Mouse (Mus musculus): ENCODE results near the gene Olfr780. TPM values are rescaled to one million over a fixed set of nuclear protein-coding genes. Genes with fewer than 3 reads are reported as not detected.
"Not testable (repeated sequence)": the region's sequence is repeated elsewhere in the genome, so short reads cannot be mapped to it uniquely, and the experiment has no call there.

Gene Olfr780
- polyA plus RNA-seq (2016; fragmentation: Nextera tagmentation; extraction: Ambion mirVana): not detected in 2 replicates

GRCm38 (mm10) chr10:129317817-129318216 is at the start of gene Olfr780:
TSS of gene Olfr780 (plus strand) at chr10:129318117.
- Histone ChIP-seq H3K27me3 (replicated peaks) (no peaks in the 10 kb centered on the region), H3K4me1 (no peaks in the 10 kb centered on the region), H3K9ac (no peak within 1 kb of the TSS), H3K27ac (no peak within 1 kb of the TSS), H3K36me3 (no peaks in the 10 kb centered on the region), H3K4me2 (replicated peaks) (no peak within 1 kb of the TSS), H3K9me3 (no peaks in the 10 kb centered on the region), H3K4me3 (no peak within 1 kb of the TSS)
- WGBS: 88% methylated on average over 3 of the region's 3 CpGs
- no peak for ATAC-seq (ENCODE audit: low FRiP score, low read depth)

GRCm38 (mm10) chr10:129271081-129271535 is 46.8 kb upstream of the Olfr780 start, which contains the start of gene Olfr777:
TSS of gene Olfr777 (minus strand) at chr10:129271485.
- Histone ChIP-seq H3K9ac (no peak within 1 kb of the TSS), H3K27me3 (replicated peaks) (no peaks in the 10 kb centered on the region), H3K9me3 (no peaks in the 10 kb centered on the region), H3K27ac (no peak within 1 kb of the TSS), H3K4me2 (replicated peaks) (no peak within 1 kb of the TSS), H3K36me3 (no peaks in the 10 kb centered on the region), H3K4me1 (no peaks in the 10 kb centered on the region), H3K4me3 (no peak within 1 kb of the TSS)
- ATAC-seq (ENCODE audit: low FRiP score, low read depth): no peak
- WGBS: 97% methylated on average over 2 of the region's 2 CpGs

- ATAC-seq (ENCODE audit: low FRiP score, low read depth); H3K27me3 ChIP-seq (replicated peaks); H3K4me3 ChIP-seq; H3K36me3 ChIP-seq; H3K9me3 ChIP-seq; H3K4me2 ChIP-seq (replicated peaks); H3K4me1 ChIP-seq; H3K9ac ChIP-seq; H3K27ac ChIP-seq: not testable (repeated sequence)
- 66% methylated on average over 1 of the region's 1 CpGs for WGBS
These were observed 4.9 kb upstream of the Olfr780 start for GRCm38 (mm10) chr10:129312973-129313372.

GRCm38 (mm10) chr10:129313521-129313920 is 4.4 kb upstream of the Olfr780 start:
- H3K4me3 ChIP-seq; H3K36me3 ChIP-seq; H3K27me3 ChIP-seq (replicated peaks); H3K9me3 ChIP-seq; ATAC-seq (ENCODE audit: low FRiP score, low read depth); H3K9ac ChIP-seq; H3K4me1 ChIP-seq; H3K4me2 ChIP-seq (replicated peaks); H3K27ac ChIP-seq: not testable (repeated sequence)
- WGBS: no CpG with 5 or more reads among the region's 1 CpGs

GRCm38 (mm10) chr10:129328554-129328953 is 10.6 kb downstream of the Olfr780 start, which contains the start of gene Olfr781:
TSS of gene Olfr781 (plus strand) at chr10:129328854.
- no peak within 1 kb of the TSS for H3K4me3 ChIP-seq
- H3K4me1 ChIP-seq: no peaks in the 10 kb centered on the region
- no peak within 1 kb of the TSS for H3K27ac ChIP-seq
- H3K27me3 ChIP-seq (replicated peaks): no peaks in the 10 kb centered on the region
- no peaks in the 10 kb centered on the region for H3K9me3 ChIP-seq
- no peaks in the 10 kb centered on the region for H3K36me3 ChIP-seq
- ATAC-seq (ENCODE audit: low FRiP score, low read depth): no peak
- no peak within 1 kb of the TSS for H3K4me2 ChIP-seq (replicated peaks)
- H3K9ac ChIP-seq: no peak within 1 kb of the TSS

- ATAC-seq (ENCODE audit: low FRiP score, low read depth): no peak
- Histone ChIP-seq H3K27ac (no peak within 1 kb of the TSS), H3K36me3 (no peaks in the 10 kb centered on the region), H3K4me1 (no peaks in the 10 kb centered on the region), H3K4me2 (replicated peaks) (no peak within 1 kb of the TSS), H3K9ac (no peak within 1 kb of the TSS), H3K4me3 (no peak within 1 kb of the TSS), H3K9me3 (no peaks in the 10 kb centered on the region), H3K27me3 (replicated peaks) (no peaks in the 10 kb centered on the region)
- 87% methylated on average over 3 of the region's 3 CpGs for WGBS
These were observed 30.6 kb downstream of the Olfr780 start, which contains the start of gene Olfr782 for GRCm38 (mm10) chr10:129348550-129348949. TSS of gene Olfr782 (plus strand) at chr10:129348850.

GRCm38 (mm10) chr10:129352475-129352874 is 34.6 kb downstream of the Olfr780 start:
- H3K27ac ChIP-seq; H3K4me2 ChIP-seq (replicated peaks); H3K36me3 ChIP-seq; H3K4me3 ChIP-seq; ATAC-seq (ENCODE audit: low FRiP score, low read depth); H3K4me1 ChIP-seq; H3K27me3 ChIP-seq (replicated peaks); H3K9me3 ChIP-seq; H3K9ac ChIP-seq: not testable (repeated sequence)
- WGBS: 65% methylated on average over 2 of the region's 2 CpGs

GRCm38 (mm10) chr10:129356496-129356895 is 38.6 kb downstream of the Olfr780 start:
- not testable (repeated sequence) for H3K4me3 ChIP-seq; H3K9me3 ChIP-seq; ATAC-seq (ENCODE audit: low FRiP score, low read depth); H3K4me2 ChIP-seq (replicated peaks); H3K27me3 ChIP-seq (replicated peaks); H3K27ac ChIP-seq; H3K4me1 ChIP-seq; H3K9ac ChIP-seq; H3K36me3 ChIP-seq
- 86% methylated on average over 4 of the region's 4 CpGs for WGBS

GRCm38 (mm10) chr10:129357307-129357706 is 39.4 kb downstream of the Olfr780 start:
- Histone ChIP-seq H3K9ac (no peak overlapping the region), H3K4me1 (no peaks in the 10 kb centered on the region), H3K36me3 (no peaks in the 10 kb centered on the region), H3K4me2 (replicated peaks) (no peak overlapping the region), H3K27me3 (replicated peaks) (no peaks in the 10 kb centered on the region), H3K4me3 (no peak overlapping the region), H3K27ac (no peak overlapping the region), H3K9me3 (0 out of 2 replicates have a peak, but pooled peaks cover 5% of the 10 kb centered on the region)
- ATAC-seq (ENCODE audit: low FRiP score, low read depth): no peak
- WGBS: 79% methylated on average over 5 of the region's 5 CpGs

Other genes with a start within 250 kb of the Olfr780 start
- gene Olfr766-ps1, start 249.1 kb upstream of the Olfr780 start, polyA plus RNA-seq (2016; fragmentation: Nextera tagmentation; extraction: Ambion mirVana): not detected in 2 replicates
- not detected in 2 replicates for gene Olfr767, start 235.2 kb upstream of the Olfr780 start, polyA plus RNA-seq (2016; fragmentation: Nextera tagmentation; extraction: Ambion mirVana)
- gene Olfr768, start 218.7 kb upstream of the Olfr780 start, polyA plus RNA-seq (2016; fragmentation: Nextera tagmentation; extraction: Ambion mirVana): not detected in 2 replicates
- gene Olfr769, start 200.3 kb upstream of the Olfr780 start, polyA plus RNA-seq (2016; fragmentation: Nextera tagmentation; extraction: Ambion mirVana): not detected in 2 replicates
- not detected in 2 replicates for gene Olfr770, start 179.1 kb upstream of the Olfr780 start, polyA plus RNA-seq (2016; fragmentation: Nextera tagmentation; extraction: Ambion mirVana)
- gene Olfr771, start 153.4 kb upstream of the Olfr780 start, polyA plus RNA-seq (2016; fragmentation: Nextera tagmentation; extraction: Ambion mirVana): not detected in 2 replicates
- not detected in 2 replicates for gene Olfr772, start 140.2 kb upstream of the Olfr780 start, polyA plus RNA-seq (2016; fragmentation: Nextera tagmentation; extraction: Ambion mirVana)
- gene Olfr773, start 130.7 kb upstream of the Olfr780 start, polyA plus RNA-seq (2016; fragmentation: Nextera tagmentation; extraction: Ambion mirVana): not detected in 2 replicates
- not detected in 2 replicates for gene Olfr774, start 81.9 kb upstream of the Olfr780 start, polyA plus RNA-seq (2016; fragmentation: Nextera tagmentation; extraction: Ambion mirVana)
- gene Olfr775, start 69.7 kb upstream of the Olfr780 start, polyA plus RNA-seq (2016; fragmentation: Nextera tagmentation; extraction: Ambion mirVana): not detected in 2 replicates
- not detected in 2 replicates for gene Olfr776, start 59.0 kb upstream of the Olfr780 start, polyA plus RNA-seq (2016; fragmentation: Nextera tagmentation; extraction: Ambion mirVana)
- not detected in 2 replicates for gene Olfr777, start 46.6 kb upstream of the Olfr780 start, polyA plus RNA-seq (2016; fragmentation: Nextera tagmentation; extraction: Ambion mirVana)
- gene Olfr781, start 10.7 kb downstream of the Olfr780 start, polyA plus RNA-seq (2016; fragmentation: Nextera tagmentation; extraction: Ambion mirVana): not detected in 2 replicates
- not detected in 2 replicates for gene Olfr782, start 30.7 kb downstream of the Olfr780 start, polyA plus RNA-seq (2016; fragmentation: Nextera tagmentation; extraction: Ambion mirVana)
- 0.06 and 0.19 TPM in 2 replicates for gene Olfr784, start 66.0 kb downstream of the Olfr780 start, polyA plus RNA-seq (2016; fragmentation: Nextera tagmentation; extraction: Ambion mirVana)
- not detected in 2 replicates for gene Olfr785, start 87.3 kb downstream of the Olfr780 start, polyA plus RNA-seq (2016; fragmentation: Nextera tagmentation; extraction: Ambion mirVana)
- gene Olfr786, start 109.2 kb downstream of the Olfr780 start, polyA plus RNA-seq (2016; fragmentation: Nextera tagmentation; extraction: Ambion mirVana): not detected in 2 replicates
- gene Olfr787, start 143.7 kb downstream of the Olfr780 start, polyA plus RNA-seq (2016; fragmentation: Nextera tagmentation; extraction: Ambion mirVana): not detected in 2 replicates
- not detected in 2 replicates for gene Olfr788, start 152.9 kb downstream of the Olfr780 start, polyA plus RNA-seq (2016; fragmentation: Nextera tagmentation; extraction: Ambion mirVana)
- gene Olfr789, start 166.6 kb downstream of the Olfr780 start, polyA plus RNA-seq (2016; fragmentation: Nextera tagmentation; extraction: Ambion mirVana): not detected in 2 replicates
- gene Olfr790, start 180.4 kb downstream of the Olfr780 start, polyA plus RNA-seq (2016; fragmentation: Nextera tagmentation; extraction: Ambion mirVana): not detected in 2 replicates
- not detected in 2 replicates for gene Olfr791, start 203.7 kb downstream of the Olfr780 start, polyA plus RNA-seq (2016; fragmentation: Nextera tagmentation; extraction: Ambion mirVana)
- not detected in 2 replicates for gene Olfr792, start 221.0 kb downstream of the Olfr780 start, polyA plus RNA-seq (2016; fragmentation: Nextera tagmentation; extraction: Ambion mirVana)
- not detected in 2 replicates for gene Olfr794, start 249.5 kb downstream of the Olfr780 start, polyA plus RNA-seq (2016; fragmentation: Nextera tagmentation; extraction: Ambion mirVana)